Comparison of ENCODE assay signal across 8 mouse cellular contexts in genomic region chr3:95903753-95904502, GRCm38 (mm10). TPM values are rescaled to one million over a fixed set of nuclear protein-coding genes. Genes with fewer than 3 reads are reported as not detected.
DNase-seq lines count a peak whose midpoint lies in the region; ATAC-seq lines count a peak whose summit lies in the region.

No protein-coding gene starts in this region.

- DNase-seq in embryonic facial prominence, embryonic 10.5 days (ENCODE audit: low spot score): peak; percentile 74
- peak; percentile 90 for DNase-seq in kidney, adult 9 months
- DNase-seq in cerebellum, adult 8-10 months: no peak
- no peak for DNase-seq in cerebellum, adult 11-12 months
- no peak for DNase-seq in adrenal gland, adult 2 months

- peaks cover 32% of the 10 kb centered on the region for H3K36me3 ChIP-seq in embryonic facial prominence, embryonic 10.5 days (replicated peaks)
- no peaks in the 10 kb centered on the region for H3K36me3 ChIP-seq in forebrain, embryonic 15.5 days
- no peaks in the 10 kb centered on the region for H3K36me3 ChIP-seq in midbrain, embryonic 13.5 days

- H3K9me3 ChIP-seq in embryonic facial prominence, embryonic 10.5 days: no peaks in the 10 kb centered on the region
- no peaks in the 10 kb centered on the region for H3K9me3 ChIP-seq in forebrain, embryonic 15.5 days
- no peaks in the 10 kb centered on the region for H3K9me3 ChIP-seq in midbrain, embryonic 13.5 days

- H3K27ac ChIP-seq in embryonic facial prominence, embryonic 10.5 days (replicated peaks): peak overlapping the region; percentile 92
- no peak overlapping the region for H3K27ac ChIP-seq in forebrain, embryonic 15.5 days (replicated peaks)
- H3K27ac ChIP-seq in midbrain, embryonic 13.5 days: no peak overlapping the region

- ATAC-seq in forebrain, embryonic 15.5 days (replicated peaks): no peak
- ATAC-seq in midbrain, embryonic 13.5 days: peak; percentile 19
- ATAC-seq in activated CD4-positive, CD25-positive, alpha-beta regulatory T cell, adult 4 months: no peak

- under 1% methylated on average over 15 of the region's 15 CpGs for WGBS in embryonic facial prominence, embryonic 10.5 days
- WGBS in forebrain, embryonic 15.5 days: 3% methylated on average over 15 of the region's 15 CpGs
- WGBS in midbrain, embryonic 13.5 days: 2% methylated on average over 15 of the region's 15 CpGs

- peak overlapping the region; percentile 66 for H3K4me2 ChIP-seq in forebrain, embryonic 15.5 days (replicated peaks)
- peak overlapping the region; percentile 73 for H3K4me2 ChIP-seq in midbrain, embryonic 13.5 days (replicated peaks)

- peak overlapping the region; percentile 34 for H3K9ac ChIP-seq in forebrain, embryonic 15.5 days (replicated peaks)
- H3K9ac ChIP-seq in midbrain, embryonic 13.5 days (replicated peaks): peak overlapping the region; percentile 59

- H3K27me3 ChIP-seq in embryonic facial prominence, embryonic 10.5 days (replicated peaks; ENCODE audit: low read depth, poor library complexity, severe bottlenecking): peaks cover 9% of the 10 kb centered on the region; the same call in 1 of the 2 replicates
- peaks cover 5% of the 10 kb centered on the region; the same call in 1 of the 2 replicates for H3K27me3 ChIP-seq in forebrain, embryonic 15.5 days
- peaks cover 40% of the 10 kb centered on the region for H3K27me3 ChIP-seq in midbrain, embryonic 13.5 days

- peak overlapping the region; percentile 64 for H3K4me3 ChIP-seq in embryonic facial prominence, embryonic 10.5 days
- H3K4me3 ChIP-seq in forebrain, embryonic 15.5 days: peak overlapping the region; percentile 37
- peak overlapping the region; percentile 37 for H3K4me3 ChIP-seq in midbrain, embryonic 13.5 days (replicated peaks)

- peaks cover 63% of the 10 kb centered on the region for H3K4me1 ChIP-seq in embryonic facial prominence, embryonic 10.5 days
- H3K4me1 ChIP-seq in forebrain, embryonic 15.5 days: peaks cover 32% of the 10 kb centered on the region
- H3K4me1 ChIP-seq in midbrain, embryonic 13.5 days (replicated peaks): peaks cover 28% of the 10 kb centered on the region

RNA-seq across cellular contexts. Expression of gene Car14, which starts 0.6 kb away (rescaled TPM):
- polyA plus RNA-seq in embryonic facial prominence, embryonic 10.5 days (2016; fragmentation: Nextera tagmentation; extraction: Ambion mirVana): 120 and 133 TPM in 2 replicates
- 10.5 and 14.0 TPM in 2 replicates for polyA plus RNA-seq in forebrain, embryonic 15.5 days (2015; fragmentation: Nextera tagmentation; extraction: Ambion mirVana)
- 8.5 and 11.7 TPM in 2 replicates for polyA plus RNA-seq in midbrain, embryonic 13.5 days (2015; fragmentation: Nextera tagmentation; extraction: Ambion mirVana)
- not detected for polyA plus RNA-seq in activated CD4-positive, CD25-positive, alpha-beta regulatory T cell, adult 4 months (2017; shearing (Covaris generic))
- 1 to 10 TPM; 1.7 to 7.3 TPM for total RNA-seq in adrenal gland, adult 2 months (2021)
- polyA plus RNA-seq in adrenal gland, adult 2 months (2012; rRNA removed): 1.0 and 1.2 TPM in 2 replicates

RNA-seq across cellular contexts. Expression of gene Aph1a, which starts 10.2 kb away (rescaled TPM):
- polyA plus RNA-seq in embryonic facial prominence, embryonic 10.5 days (2016; fragmentation: Nextera tagmentation; extraction: Ambion mirVana): 33.4 and 36.1 TPM in 2 replicates
- 31.3 and 39.8 TPM in 2 replicates for polyA plus RNA-seq in forebrain, embryonic 15.5 days (2015; fragmentation: Nextera tagmentation; extraction: Ambion mirVana)
- 32.6 and 33.8 TPM in 2 replicates for polyA plus RNA-seq in midbrain, embryonic 13.5 days (2015; fragmentation: Nextera tagmentation; extraction: Ambion mirVana)
- 10 to 100 TPM; 32.2 to 44.2 TPM for polyA plus RNA-seq in activated CD4-positive, CD25-positive, alpha-beta regulatory T cell, adult 4 months (2017; shearing (Covaris generic))
- total RNA-seq in adrenal gland, adult 2 months (2021): 100 to 1,000 TPM in 1 of 2 experiments, 10 to 100 TPM in 1; 76.0 to 135 TPM
- 789 and 930 TPM in 2 replicates for polyA plus RNA-seq in adrenal gland, adult 2 months (2012; rRNA removed)

RNA-seq across cellular contexts. Expression of gene BC028528, which starts 12.1 kb away (rescaled TPM):
- polyA plus RNA-seq in embryonic facial prominence, embryonic 10.5 days (2016; fragmentation: Nextera tagmentation; extraction: Ambion mirVana): 7.6 and 10.2 TPM in 2 replicates
- polyA plus RNA-seq in forebrain, embryonic 15.5 days (2015; fragmentation: Nextera tagmentation; extraction: Ambion mirVana): 12.7 and 14.7 TPM in 2 replicates
- polyA plus RNA-seq in midbrain, embryonic 13.5 days (2015; fragmentation: Nextera tagmentation; extraction: Ambion mirVana): 12.9 and 14.4 TPM in 2 replicates
- polyA plus RNA-seq in activated CD4-positive, CD25-positive, alpha-beta regulatory T cell, adult 4 months (2017; shearing (Covaris generic)): 1 to 10 TPM; 1.2 to 1.5 TPM
- total RNA-seq in adrenal gland, adult 2 months (2021): 10 to 100 TPM; 13.0 to 15.2 TPM
- 1.8 TPM in 2 replicates for polyA plus RNA-seq in adrenal gland, adult 2 months (2012; rRNA removed)

RNA-seq across cellular contexts. Expression of gene Ciart, which starts 21.9 kb away (rescaled TPM):
- 11.5 and 13.4 TPM in 2 replicates for polyA plus RNA-seq in embryonic facial prominence, embryonic 10.5 days (2016; fragmentation: Nextera tagmentation; extraction: Ambion mirVana)
- polyA plus RNA-seq in forebrain, embryonic 15.5 days (2015; fragmentation: Nextera tagmentation; extraction: Ambion mirVana): 4.3 TPM in 2 replicates
- polyA plus RNA-seq in midbrain, embryonic 13.5 days (2015; fragmentation: Nextera tagmentation; extraction: Ambion mirVana): 3.2 and 4.8 TPM in 2 replicates
- polyA plus RNA-seq in activated CD4-positive, CD25-positive, alpha-beta regulatory T cell, adult 4 months (2017; shearing (Covaris generic)): 1 to 10 TPM; 4.4 to 7.0 TPM
- total RNA-seq in adrenal gland, adult 2 months (2021): 1 to 10 TPM; 1.6 to 1.9 TPM
- 2.4 and 4.0 TPM in 2 replicates for polyA plus RNA-seq in adrenal gland, adult 2 months (2012; rRNA removed)

RNA-seq across cellular contexts. Expression of gene Anp32e, which starts 25.1 kb away (rescaled TPM):
- polyA plus RNA-seq in embryonic facial prominence, embryonic 10.5 days (2016; fragmentation: Nextera tagmentation; extraction: Ambion mirVana): 369 and 371 TPM in 2 replicates
- polyA plus RNA-seq in forebrain, embryonic 15.5 days (2015; fragmentation: Nextera tagmentation; extraction: Ambion mirVana): 196 and 207 TPM in 2 replicates
- polyA plus RNA-seq in midbrain, embryonic 13.5 days (2015; fragmentation: Nextera tagmentation; extraction: Ambion mirVana): 218 and 242 TPM in 2 replicates
- polyA plus RNA-seq in activated CD4-positive, CD25-positive, alpha-beta regulatory T cell, adult 4 months (2017; shearing (Covaris generic)): 100 to 1,000 TPM; 162 to 218 TPM
- 10 to 100 TPM; 81.0 to 98.6 TPM for total RNA-seq in adrenal gland, adult 2 months (2021)
- polyA plus RNA-seq in adrenal gland, adult 2 months (2012; rRNA removed): 5.8 and 7.4 TPM in 2 replicates

Comparison
In these comparisons a context has a peak if more than half of its experiments do, and no peak if none do; other contexts are left out.
1. DNase-seq: peak in embryonic facial prominence, embryonic 10.5 days (single experiment) and kidney, adult 9 months (single experiment); none in cerebellum, adult 8-10 months (single experiment), cerebellum, adult 11-12 months (single experiment) and adrenal gland, adult 2 months (single experiment).
2. RNA of gene Aph1a, which starts 10.2 kb away (polyA plus RNA-seq): 789 to 930 TPM in adrenal gland, adult 2 months; 32.2 to 44.2 TPM in activated CD4-positive, CD25-positive, alpha-beta regulatory T cell, adult 4 months, 31.3 to 39.8 TPM in forebrain, embryonic 15.5 days, 33.4 to 36.1 TPM in embryonic facial prominence, embryonic 10.5 days and 32.6 to 33.8 TPM in midbrain, embryonic 13.5 days; every median in the first group is over 10 times any median in the second.
3. Peak in every context shown above with its lines, with median percentiles within 50 percentile points of each other: H3K4me3 ChIP-seq.